Mouse (Mus musculus): ENCODE measurements at regions not wholly inside any gene's neighbourhood (a gene's known extent, or its start where the extent isn't known, plus 50 kb on each side); places are given as distances from the start of the nearest gene placed in this dataset.

GRCm38 (mm10) chr13:70412788-70413187 lies 224.6 kb downstream of the Ice1 start:
- no peak for DNase-seq (ENCODE audit: extremely low spot score in 1 of 2, low spot score in 1 of 2)

GRCm38 (mm10) chr13:70418156-70418555 lies 219.3 kb downstream of the Ice1 start:
- no peak for DNase-seq (ENCODE audit: extremely low spot score in 1 of 2, low spot score in 1 of 2)

- DNase-seq (ENCODE audit: extremely low spot score in 1 of 2, low spot score in 1 of 2) = no peak
These were observed 198.0 kb downstream of the Ice1 start for GRCm38 (mm10) chr13:70439419-70439818.

GRCm38 (mm10) chr13:70446940-70447339 lies 190.5 kb downstream of the Ice1 start:
- no peak for DNase-seq (ENCODE audit: extremely low spot score in 1 of 2, low spot score in 1 of 2)

GRCm38 (mm10) chr13:70454592-70455390 lies 182.6 kb downstream of the Ice1 start:
- no peak for DNase-seq (ENCODE audit: extremely low spot score in 1 of 2, low spot score in 1 of 2)

- no peak for DNase-seq (ENCODE audit: extremely low spot score in 1 of 2, low spot score in 1 of 2)
These were observed 179.0 kb downstream of the Ice1 start for GRCm38 (mm10) chr13:70458406-70458805.

- no peak for DNase-seq (ENCODE audit: extremely low spot score in 1 of 2, low spot score in 1 of 2)
These were observed 172.4 kb downstream of the Ice1 start for GRCm38 (mm10) chr13:70464996-70465395.

GRCm38 (mm10) chr13:70474746-70475145 lies 162.7 kb downstream of the Ice1 start:
- DNase-seq (ENCODE audit: extremely low spot score in 1 of 2, low spot score in 1 of 2) = no peak

- peak; percentile 18 to 45 for DNase-seq (ENCODE audit: extremely low spot score in 1 of 2, low spot score in 1 of 2)
These were observed 162.1 kb downstream of the Ice1 start for GRCm38 (mm10) chr13:70475366-70475765.

- no peak for DNase-seq (ENCODE audit: extremely low spot score in 1 of 2, low spot score in 1 of 2)
These were observed 138.1 kb downstream of the Ice1 start for GRCm38 (mm10) chr13:70499302-70499701.

Measured in layer of hippocampus, postnatal 25 days (tissue).